In the genomic region with DNA sequence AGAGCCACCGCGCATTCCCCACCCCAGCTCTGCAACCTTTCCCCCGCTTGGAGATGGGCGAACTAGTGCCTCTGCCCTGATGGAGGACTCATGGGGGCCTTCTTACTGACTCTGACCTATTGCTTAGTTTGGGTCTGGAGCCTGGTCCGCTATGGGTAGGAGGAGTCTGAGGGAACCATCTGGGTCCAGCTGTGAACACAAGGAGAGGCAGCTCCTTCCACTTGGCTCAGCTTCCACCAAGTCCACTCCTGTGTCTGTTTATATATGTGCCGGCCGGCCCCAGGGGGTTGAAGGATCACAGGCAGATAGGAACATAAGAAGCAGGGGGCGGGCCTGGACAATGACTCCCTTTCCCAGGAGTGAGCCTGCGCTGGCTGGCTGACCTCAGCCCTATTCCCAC, we compare ENCODE assay signal across 18 mouse cellular contexts. TPM values are rescaled to one million over a fixed set of nuclear protein-coding genes. Genes with fewer than 3 reads are reported as not detected.
DNase-seq lines count a peak whose midpoint lies in the region; ATAC-seq and TF ChIP-seq lines count a peak whose summit lies in the region.
"Had no signal": no experiment of that assay in that cellular context is flagged by ENCODE, and none has a peak within 500 bp of the region (broad histone marks: within the 10 kb centered on the region; RNA-seq: fewer than 3 reads in every experiment).

No protein-coding gene starts in this region.

- no peak for TF ChIP-seq EP300 in lung, postnatal 0 days (IDR thresholded peaks at IDR 0.05)

- H3K27ac ChIP-seq in lung, postnatal 0 days (ENCODE audit: low read length): 0 out of 2 replicates have a peak overlapping the region, but pooled peaks have one; percentile 32
- H3K27ac ChIP-seq: embryonic facial prominence, embryonic 12.5 days; forebrain, embryonic 10.5 days; hindbrain, embryonic 13.5 days; liver, embryonic 12.5 days; neural tube, embryonic 13.5 days had no signal

- 30% methylated on average over 9 of the region's 9 CpGs for WGBS in lung, postnatal 0 days

- H3K4me3 ChIP-seq in lung, postnatal 0 days (ENCODE audit: low read depth, low read length): no peak overlapping the region
- H3K4me3 ChIP-seq: embryonic facial prominence, embryonic 12.5 days; forebrain, embryonic 10.5 days; hindbrain, embryonic 13.5 days; liver, embryonic 12.5 days; megakaryocyte, embryonic 14.5 days; neural tube, embryonic 13.5 days had no signal

- DNase-seq in kidney, adult 11 months: peak; percentile 22
- no peak for DNase-seq in kidney, adult 9 months
- DNase-seq in urinary bladder, postnatal 14 days (ENCODE audit: low spot score): peak; percentile 40
- no peak for DNase-seq in urinary bladder, postnatal 25 days (ENCODE audit: low spot score)
- peak; percentile 68 for DNase-seq in lung, postnatal 0 days (ENCODE audit: low spot score)
- peak; percentile 29 for DNase-seq in yolk sac, embryonic 10.5 days (ENCODE audit: low spot score)
- no peak for DNase-seq in layer of hippocampus, adult 18-20 months (ENCODE audit: low spot score in 2 of 2)
- DNase-seq in thymus, adult 18-20 months: no peak
- DNase-seq: adrenal gland, postnatal 36 days; cerebellum, postnatal 25 days; retina, postnatal 1 day; spleen, adult 18-20 months had no signal

- TF ChIP-seq CTCF in lung, postnatal 0 days (IDR thresholded peaks at IDR 0.05): no peak

- no peaks in the 10 kb centered on the region for H3K27me3 ChIP-seq in lung, postnatal 0 days (replicated peaks; ENCODE audit: insufficient read depth, low read length)
- H3K27me3 ChIP-seq: embryonic facial prominence, embryonic 12.5 days; hindbrain, embryonic 13.5 days; liver, embryonic 12.5 days; megakaryocyte, embryonic 14.5 days; neural tube, embryonic 13.5 days had no signal

- peak; percentile 68 for ATAC-seq in lung, postnatal 0 days
- ATAC-seq: liver, embryonic 12.5 days had no signal

- H3K36me3 ChIP-seq in lung, postnatal 0 days (ENCODE audit: insufficient read depth, low read length): no peaks in the 10 kb centered on the region
- H3K36me3 ChIP-seq: embryonic facial prominence, embryonic 12.5 days; forebrain, embryonic 10.5 days; hindbrain, embryonic 13.5 days; liver, embryonic 12.5 days; neural tube, embryonic 13.5 days had no signal

- H3K4me1 ChIP-seq in lung, postnatal 0 days (ENCODE audit: insufficient read depth, low read depth, low read length): peaks cover 14% of the 10 kb centered on the region
- H3K4me1 ChIP-seq: embryonic facial prominence, embryonic 12.5 days; hindbrain, embryonic 13.5 days; neural tube, embryonic 13.5 days had no signal

- no peaks in the 10 kb centered on the region for H3K9me3 ChIP-seq in lung, postnatal 0 days (ENCODE audit: low read length)
- H3K9me3 ChIP-seq: embryonic facial prominence, embryonic 12.5 days; forebrain, embryonic 10.5 days; hindbrain, embryonic 13.5 days; liver, embryonic 12.5 days; megakaryocyte, embryonic 14.5 days; neural tube, embryonic 13.5 days had no signal

- no peak overlapping the region for H3K9ac ChIP-seq in lung, postnatal 0 days (replicated peaks; ENCODE audit: low read depth)
- H3K9ac ChIP-seq: embryonic facial prominence, embryonic 12.5 days; hindbrain, embryonic 13.5 days; liver, embryonic 12.5 days; neural tube, embryonic 13.5 days had no signal

- H3K4me2 ChIP-seq in lung, postnatal 0 days (replicated peaks; ENCODE audit: low read depth, low read length): no peak overlapping the region
- H3K4me2 ChIP-seq: embryonic facial prominence, embryonic 12.5 days; hindbrain, embryonic 13.5 days; liver, embryonic 12.5 days; neural tube, embryonic 13.5 days had no signal

RNA-seq across cellular contexts. Expression of a gene that starts 6.9 kb away (rescaled TPM):
- 1.9 and 2.1 TPM in 2 replicates for polyA plus RNA-seq in lung, postnatal 0 days (2015; fragmentation: Nextera tagmentation; extraction: Ambion mirVana)
- under 1 TPM; 0.25 to 0.27 TPM for total RNA-seq in layer of hippocampus, adult 18-20 months (2021)

RNA-seq across cellular contexts. Expression of a gene that starts 26.8 kb away (rescaled TPM):
- polyA plus RNA-seq in lung, postnatal 0 days (2015; fragmentation: Nextera tagmentation; extraction: Ambion mirVana): 5.4 and 6.1 TPM in 2 replicates
- total RNA-seq in layer of hippocampus, adult 18-20 months (2021): 100 to 1,000 TPM; 175 to 178 TPM

RNA-seq across cellular contexts. Expression of a gene that starts 31.0 kb away (rescaled TPM):
- polyA plus RNA-seq in lung, postnatal 0 days (2015; fragmentation: Nextera tagmentation; extraction: Ambion mirVana): 30.7 and 33.1 TPM in 2 replicates
- 1 to 10 TPM; 5.3 to 5.5 TPM for total RNA-seq in layer of hippocampus, adult 18-20 months (2021)

RNA-seq across cellular contexts. Expression of a gene that starts 55.6 kb away (rescaled TPM):
- polyA plus RNA-seq in lung, postnatal 0 days (2015; fragmentation: Nextera tagmentation; extraction: Ambion mirVana): 5.3 and 6.5 TPM in 2 replicates
- total RNA-seq in layer of hippocampus, adult 18-20 months (2021): 10 to 100 TPM in 1 of 2 experiments, 1 to 10 TPM in 1; 9.3 to 10.4 TPM

Comparison
In these comparisons a context has a peak if more than half of its experiments do, and no peak if none do; other contexts are left out.
1. DNase-seq: peak in kidney, adult 11 months (single experiment), urinary bladder, postnatal 14 days (single experiment), lung, postnatal 0 days (single experiment) and yolk sac, embryonic 10.5 days (single experiment); none in kidney, adult 9 months (single experiment), urinary bladder, postnatal 25 days (single experiment), layer of hippocampus, adult 18-20 months (0 of 2) and thymus, adult 18-20 months (0 of 2).